Mouse (Mus musculus) liver, embryonic 14.5 days (tissue): Measurements from ENCODE around the gene Ctnna2. TPM values are rescaled to one million over a fixed set of nuclear protein-coding genes. Genes with fewer than 3 reads are reported as not detected.

Experiments
- ATAC-seq: fragments of 200-750 bp; cut with Nextera tagmentation; 2 replicates; pipeline ENCODE4 v1.8.0; 2017; ENCODE audit warnings: moderate number of reproducible peaks, mild to moderate bottlenecking, moderate library complexity; ENCODE audit not compliant: insufficient read depth
- DNase-seq, 3 experiments: peaks; one replicate each; pipeline ENCODE4 v3.0.0-alpha.2; 2012 to 2013; ENCODE audit warnings: low read depth in 3 of 3, low spot score in 3 of 3
- H3K27ac ChIP-seq: fragments of 300-500 bp; sonication (generic); 2 replicates; pipeline ENCODE4 v1.5.1; 2014; ENCODE audit warnings: moderate library complexity, mild to moderate bottlenecking, control low read depth, inconsistent platforms
- H3K27me3 ChIP-seq: fragments of 300-500 bp; sonication (generic); 2 replicates; pipeline ENCODE4 v1.6.1; 2014; ENCODE audit warnings: mild to moderate bottlenecking, low read length, moderate library complexity; ENCODE audit not compliant: control insufficient read depth, insufficient read depth
- H3K36me3 ChIP-seq: fragments of 300-500 bp; sonication (generic); replicated peaks from 2 replicates; pipeline ENCODE4 v1.6.1; 2014; ENCODE audit warnings: low read depth; ENCODE audit not compliant: control insufficient read depth, insufficient read depth
- H3K4me1 ChIP-seq, 2 experiments: fragments of 200-500 bp in 1 of 2; fragments of 300-500 bp in 1 of 2; sonication (generic) in 1 of 2; replicated peaks; 2 replicates each; pipeline ENCODE4 v1.6.1; 2012 to 2014; ENCODE audit warnings: antibody characterized with exemption in 1 of 2, inconsistent platforms in 1 of 2, low read length in 1 of 2; ENCODE audit not compliant: control insufficient read depth in 2 of 2, insufficient read depth in 2 of 2
- H3K4me2 ChIP-seq: fragments of 300-500 bp; sonication (generic); 2 replicates; pipeline ENCODE4 v1.6.1; 2014; ENCODE audit warnings: low read depth, mild to moderate bottlenecking, control low read depth, moderate library complexity
- H3K4me3 ChIP-seq, 2 experiments: fragments of 200-500 bp in 1 of 2; fragments of 300-500 bp in 1 of 2; sonication (generic) in 1 of 2; 2 replicates each; pipeline ENCODE4 v1.5.1; 2012 to 2014; ENCODE audit warnings: low read depth in 2 of 2, low read length in 2 of 2, mild to moderate bottlenecking in 2 of 2, control low read depth in 1 of 2, inconsistent platforms in 1 of 2, moderate library complexity in 1 of 2; ENCODE audit not compliant: insufficient read depth in 1 of 2
- H3K9ac ChIP-seq: fragments of 300-500 bp; sonication (generic); replicated peaks from 2 replicates; pipeline ENCODE4 v1.6.1; 2014; ENCODE audit warnings: mild to moderate bottlenecking, control low read depth, moderate library complexity
- H3K9me3 ChIP-seq: fragments of 300-500 bp; sonication (generic); 2 replicates; pipeline ENCODE4 v1.6.1; 2016; ENCODE audit warnings: low read length, mixed read lengths; ENCODE audit not compliant: control insufficient read depth
- CTCF ChIP-seq: IDR thresholded peaks from 2 replicates; pipeline ENCODE4 v1.5.1; 2016; ENCODE audit warnings: antibody characterized with exemption, low read depth, control low read depth
- EP300 ChIP-seq: IDR thresholded peaks from 2 replicates; pipeline ENCODE4 v1.6.1; 2016; ENCODE audit warnings: antibody characterized with exemption, low read depth
- WGBS: fragments of 180-500 bp; shearing (Covaris S2); extraction: QIAGEN DNeasy Blood & Tissue Kit; methylation state at CpG from one replicate; pipeline ENCODE4 v1.1.7; 2014; ENCODE audit not compliant: insufficient replicate concordance; 5-methylcytosine and 5-hydroxymethylcytosine counted together
- polyA plus RNA-seq, 2 experiments: library from polyadenylated mRNA; depleted of rRNA in 1 of 2; stranded (reverse) in 1 of 2; unstranded in 1 of 2; fragments of >200 nt; fragmentation: Nextera tagmentation in 1 of 2; extraction: Ambion mirVana in 1 of 2; gene quantifications; 2 replicates each; pipeline versions ENCODE4 v1.2.1 to v1.2.3; 2012 to 2014

Ctnna2 gene
- polyA plus RNA-seq, 2 experiments = 0.08 to 0.14 TPM

DNA sequence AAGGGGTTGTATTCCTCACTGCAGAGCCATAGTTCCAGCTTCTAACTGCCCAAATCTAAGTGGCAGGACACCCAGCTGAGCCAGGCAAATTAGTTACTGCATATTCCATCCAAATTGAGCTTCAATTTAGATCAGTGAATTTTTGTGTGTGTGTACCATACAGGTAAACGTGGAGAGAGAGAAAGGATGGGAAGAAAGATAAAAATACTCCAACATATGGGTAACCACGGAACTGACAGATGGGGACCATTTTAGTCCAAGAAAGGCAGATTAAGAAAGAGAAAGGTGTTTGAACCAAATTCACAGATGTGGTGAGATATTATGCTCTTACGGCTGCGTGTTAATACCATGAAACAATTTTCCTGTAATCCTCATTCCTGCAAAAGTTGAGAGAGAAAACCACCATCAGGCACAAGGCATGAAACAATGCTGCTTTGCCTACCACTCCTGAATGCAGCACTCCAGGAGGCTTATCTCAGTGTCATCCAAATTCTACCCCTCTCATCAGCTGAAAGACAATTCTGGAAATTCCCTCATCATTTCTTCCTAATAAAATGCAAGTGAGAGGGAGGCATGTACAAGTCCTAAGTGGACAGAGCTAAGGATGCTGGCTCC lies 840.1 kb downstream of the Ctnna2 start:
- no peaks in the 10 kb centered on the region for H3K9me3 ChIP-seq
- whole genome bisulfite sequencing = 69% methylated on average over 4 of the region's 4 CpGs
- no peak overlapping the region for H3K9ac ChIP-seq
- H3K27ac ChIP-seq = no peak overlapping the region
- TF ChIP-seq CTCF = no peak
- ATAC-seq (no peak), DNase-seq (no peak)
- H3K4me1 ChIP-seq = no peaks in the 10 kb centered on the region
- H3K4me2 ChIP-seq = no peak overlapping the region
- H3K36me3 ChIP-seq = no peaks in the 10 kb centered on the region
- no peaks in the 10 kb centered on the region for H3K27me3 ChIP-seq
- H3K4me3 ChIP-seq = no peak overlapping the region

DNA sequence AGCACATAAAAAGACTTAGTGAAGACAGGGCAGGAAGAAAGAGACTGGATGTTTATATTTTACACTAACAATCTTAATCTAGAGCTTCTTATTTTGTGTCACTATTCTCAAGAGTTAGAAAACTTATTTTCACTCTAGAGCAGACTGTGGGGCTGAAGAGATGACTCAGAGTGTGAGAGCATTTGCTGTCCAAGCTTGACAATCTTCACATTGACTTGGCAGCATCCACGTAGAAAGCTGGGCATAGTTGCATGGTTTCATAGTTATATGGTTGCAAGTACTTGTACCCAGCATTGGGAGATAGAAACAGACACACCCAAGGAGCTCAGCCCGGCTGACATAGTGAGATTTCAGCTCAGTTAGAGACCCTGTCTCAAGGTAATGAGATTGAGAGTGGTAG lies 858.6 kb downstream of the Ctnna2 start:
- no peak overlapping the region for H3K4me3 ChIP-seq
- H3K36me3 ChIP-seq = no peaks in the 10 kb centered on the region
- no peak for TF ChIP-seq CTCF
- TF ChIP-seq EP300 = no peak
- no peak overlapping the region for H3K27ac ChIP-seq
- H3K27me3 ChIP-seq = no peaks in the 10 kb centered on the region
- WGBS = 38% methylated on average over 2 of the region's 2 CpGs
- no peak for DNase-seq
- no peaks in the 10 kb centered on the region for H3K9me3 ChIP-seq
- no peak overlapping the region for H3K4me2 ChIP-seq
- ATAC-seq = no peak
- no peak overlapping the region for H3K9ac ChIP-seq
- H3K4me1 ChIP-seq = no peaks in the 10 kb centered on the region

DNA sequence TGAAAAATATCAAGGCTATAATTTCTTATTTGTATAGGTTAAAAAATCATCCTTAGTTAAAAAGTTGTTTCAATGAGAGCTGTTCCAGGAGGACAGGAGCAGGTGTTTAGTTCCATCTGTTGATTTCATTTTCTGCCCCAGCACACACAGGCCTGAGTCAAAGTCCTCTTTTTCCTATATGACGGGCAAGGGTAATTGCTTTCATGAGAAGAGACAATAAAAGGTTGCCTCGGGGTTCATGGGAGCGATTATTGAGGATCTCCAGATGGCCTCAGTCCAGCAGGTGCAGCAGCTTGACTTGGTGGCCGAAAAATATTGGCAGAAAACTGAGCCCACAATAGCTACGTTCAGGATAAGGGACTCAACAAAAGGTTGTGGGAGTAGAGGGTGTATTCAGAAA lies 859.0 kb downstream of the Ctnna2 start:
- 68% methylated on average over 5 of the region's 5 CpGs for WGBS
- Histone ChIP-seq H3K4me2 (no peak overlapping the region), H3K9ac (no peak overlapping the region), H3K27ac (no peak overlapping the region), H3K36me3 (no peaks in the 10 kb centered on the region), H3K4me1 (no peaks in the 10 kb centered on the region), H3K4me3 (no peak overlapping the region), H3K27me3 (no peaks in the 10 kb centered on the region), H3K9me3 (no peaks in the 10 kb centered on the region)
- DNase-seq (no peak), ATAC-seq (no peak)
- TF ChIP-seq CTCF (no peak), EP300 (no peak)

DNA sequence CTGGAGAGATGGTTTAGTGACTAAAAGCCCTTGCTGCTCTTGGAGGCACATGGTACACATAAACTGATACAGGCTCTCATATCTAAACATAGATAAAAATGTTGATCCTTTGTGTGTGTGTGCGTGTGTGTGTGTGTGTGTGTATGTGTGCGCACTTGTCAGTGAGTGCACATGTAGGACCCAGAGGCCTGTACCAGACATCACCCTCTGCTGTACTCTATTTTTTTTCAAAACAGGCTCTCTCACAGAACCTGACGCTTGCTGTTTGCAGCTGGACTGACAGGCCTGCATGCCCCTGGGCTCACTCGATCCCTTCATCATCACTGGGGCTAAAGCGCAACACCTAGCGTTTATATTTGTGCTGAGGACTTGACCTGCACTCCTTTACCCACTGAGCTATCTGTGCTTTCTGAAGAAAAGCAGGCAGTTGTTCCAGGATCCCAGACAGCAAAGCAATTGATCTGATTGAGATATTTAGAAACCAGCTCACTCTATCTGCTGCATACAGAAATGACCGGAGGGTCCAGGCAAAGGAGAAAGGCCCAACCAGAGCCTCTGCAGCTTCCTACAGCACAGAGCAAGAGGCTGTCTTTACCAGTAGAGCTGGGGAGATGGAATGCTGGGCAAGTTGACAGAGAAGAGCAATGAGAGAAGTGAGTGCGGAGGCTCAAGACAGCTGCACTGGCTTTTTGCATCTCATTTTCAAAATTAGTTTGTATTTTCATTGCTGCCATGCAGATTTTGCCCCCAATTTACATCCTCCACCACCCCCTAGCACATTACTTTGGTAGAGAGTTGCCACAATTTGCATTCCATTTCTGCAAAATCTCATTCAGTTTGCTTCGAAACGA lies 870.2 kb downstream of the Ctnna2 start:
- ATAC-seq (no peak), DNase-seq (no peak)
- no peaks in the 10 kb centered on the region for H3K27me3 ChIP-seq
- no peak overlapping the region for H3K4me3 ChIP-seq
- no peak for TF ChIP-seq EP300
- no peak for TF ChIP-seq CTCF
- H3K4me1 ChIP-seq = no peaks in the 10 kb centered on the region
- no peaks in the 10 kb centered on the region for H3K9me3 ChIP-seq
- H3K4me2 ChIP-seq = no peak overlapping the region
- no peaks in the 10 kb centered on the region for H3K36me3 ChIP-seq
- H3K9ac ChIP-seq = no peak overlapping the region
- H3K27ac ChIP-seq = no peak overlapping the region
- WGBS = 69% methylated on average over 10 of the region's 10 CpGs

DNA sequence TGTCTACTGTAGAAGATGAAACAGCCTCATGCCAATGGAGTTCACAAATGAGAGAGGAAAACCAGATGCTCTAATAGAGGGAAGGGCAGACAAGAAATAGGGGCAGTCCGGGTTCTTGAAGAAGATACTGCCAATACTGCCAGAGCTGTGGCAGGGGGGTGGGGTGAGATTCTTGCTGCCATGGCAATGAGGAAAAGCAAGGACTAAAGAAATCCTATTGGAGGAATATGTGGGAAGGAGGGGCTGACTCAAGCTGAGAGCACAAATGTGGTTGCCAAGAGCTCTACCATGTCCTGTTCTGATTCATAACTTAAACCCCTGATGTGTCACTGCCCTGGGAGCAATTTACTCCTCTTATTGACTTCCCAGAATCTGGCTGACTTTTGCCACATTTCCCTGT lies 878.5 kb downstream of the Ctnna2 start:
- H3K9ac ChIP-seq = no peak overlapping the region
- DNase-seq (no peak), ATAC-seq (no peak)
- no peaks in the 10 kb centered on the region for H3K4me1 ChIP-seq
- H3K27ac ChIP-seq = no peak overlapping the region
- TF ChIP-seq EP300 = no peak
- TF ChIP-seq CTCF = no peak
- H3K4me3 ChIP-seq = no peak overlapping the region
- H3K27me3 ChIP-seq = no peaks in the 10 kb centered on the region
- no peaks in the 10 kb centered on the region for H3K9me3 ChIP-seq
- H3K36me3 ChIP-seq = no peaks in the 10 kb centered on the region
- H3K4me2 ChIP-seq = no peak overlapping the region
- WGBS = 41% methylated on average over 1 of the region's 1 CpGs
